Mouse (Mus musculus) fat pad, adult 2 months (tissue): Measurements from ENCODE around the gene Ilf3.
A peak's percentile ranks its signal among the peaks of the same experiment; 100 is the strongest.

ENCODE experiments used
- DNase-seq: peaks from one replicate; pipeline ENCODE4 v3.0.0-alpha.2; 2011; ENCODE audit warnings: low read depth, low spot score; ENCODE audit errors: extremely low read depth

Gene Ilf3

GRCm38 (mm10) chr9:21401042-21401441 lies 33.4 kb downstream of the Ilf3 start:
- DNase-seq, result no peak

- no peak for DNase-seq
These were observed 35.1 kb downstream of the Ilf3 start for GRCm38 (mm10) chr9:21402764-21403253.

- no peak for DNase-seq
These were observed 36.1 kb downstream of the Ilf3 start for GRCm38 (mm10) chr9:21403745-21404144.

GRCm38 (mm10) chr9:21405525-21405924 lies 37.9 kb downstream of the Ilf3 start:
- DNase-seq, result no peak

GRCm38 (mm10) chr9:21407951-21408350 lies 40.3 kb downstream of the Ilf3 start:
- no peak for DNase-seq

GRCm38 (mm10) chr9:21408624-21409023 lies 41.0 kb downstream of the Ilf3 start:
- DNase-seq, result no peak

- DNase-seq, result no peak
These were observed 42.1 kb downstream of the Ilf3 start for GRCm38 (mm10) chr9:21409592-21410317.

GRCm38 (mm10) chr9:21411669-21412550 lies 44.2 kb downstream of the Ilf3 start, which contains the start of gene Qtrt1:
Qtrt1 (plus strand) TSS chr9:21411837.
- DNase-seq, result no peak

GRCm38 (mm10) chr9:21417866-21418265 lies 50.2 kb downstream of the Ilf3 start:
- no peak for DNase-seq

GRCm38 (mm10) chr9:21419646-21420045 lies 52.0 kb downstream of the Ilf3 start:
- no peak for DNase-seq

GRCm38 (mm10) chr9:21424631-21425555 lies 57.2 kb downstream of the Ilf3 start, which contains the start of gene Dnm2:
Dnm2 (plus strand) TSS chr9:21424908.
- DNase-seq, result peak; percentile 97

- no peak for DNase-seq
These were observed 57.9 kb downstream of the Ilf3 start for GRCm38 (mm10) chr9:21425556-21425945.

GRCm38 (mm10) chr9:21426013-21426412 lies 58.3 kb downstream of the Ilf3 start:
- DNase-seq, result no peak

- no peak for DNase-seq
These were observed 58.9 kb downstream of the Ilf3 start for GRCm38 (mm10) chr9:21426525-21426924.

GRCm38 (mm10) chr9:21427773-21428172 lies 60.1 kb downstream of the Ilf3 start:
- DNase-seq, result no peak

- DNase-seq, result no peak
These were observed 60.5 kb downstream of the Ilf3 start for GRCm38 (mm10) chr9:21428178-21428577.

GRCm38 (mm10) chr9:21430724-21431123 lies 63.1 kb downstream of the Ilf3 start:
- no peak for DNase-seq

GRCm38 (mm10) chr9:21432066-21432465 lies 64.4 kb downstream of the Ilf3 start:
- no peak for DNase-seq

GRCm38 (mm10) chr9:21433766-21434165 lies 66.1 kb downstream of the Ilf3 start:
- DNase-seq, result no peak

- no peak for DNase-seq
These were observed 66.7 kb downstream of the Ilf3 start for GRCm38 (mm10) chr9:21434410-21434809.
